Mouse (Mus musculus) kidney, adult 2 months (tissue): ENCODE measurements around the gene Dnah17.

Experiments used
- CTCF ChIP-seq: fragments of 200-500 bp; conservative IDR thresholded peaks from 2 replicates; pipeline ENCODE4 v1.5.1; 2011; ENCODE audit warnings: low read depth, mild to moderate bottlenecking, control low read depth, low read length, moderate library complexity, mixed read lengths; ENCODE audit not compliant: insufficient read depth, insufficient read length
- POLR2A ChIP-seq: fragments of 200-500 bp; IDR thresholded peaks from one replicate; pipeline ENCODE4 v1.6.1; 2011; ENCODE audit warnings: low read depth, low read length, control low read depth

GRCm38 (mm10) chr11:118165681-118166080 lies 35.2 kb upstream of the Dnah17 start:
- TF ChIP-seq CTCF (no peak), POLR2A (no peak)
